ENCODE assay signal across 13 mouse cellular contexts in genomic region chr13:23695514-23695913, GRCm38 (mm10). TPM values are rescaled to one million over a fixed set of nuclear protein-coding genes. Genes with fewer than 3 reads are reported as not detected.
DNase-seq lines count a peak whose midpoint lies in the region; ATAC-seq and TF ChIP-seq lines count a peak whose summit lies in the region.
"Had no signal": no experiment of that assay in that cellular context is flagged by ENCODE, and none has a peak within 500 bp of the region (broad histone marks: within the 10 kb centered on the region; RNA-seq: fewer than 3 reads in every experiment).

TSS of gene Hist1h1t (plus strand) at chr13:23695814.

- no peak for TF ChIP-seq POLR2A in spleen, adult 2 months (IDR thresholded peaks at IDR 0.05; ENCODE audit: low read depth, low read length)

- H3K9me3 ChIP-seq in hindbrain, embryonic 12.5 days (replicated peaks), result no peaks in the 10 kb centered on the region
- H3K9me3 ChIP-seq in hindbrain, embryonic 11.5 days (ENCODE audit: control insufficient read depth, low read length), result no peaks in the 10 kb centered on the region
- H3K9me3 ChIP-seq in limb, embryonic 10.5 days (replicated peaks), result no peaks in the 10 kb centered on the region
- H3K9me3 ChIP-seq in neural tube, embryonic 13.5 days, result no peaks in the 10 kb centered on the region
- H3K9me3 ChIP-seq: G1E had no signal

- H3K4me2 ChIP-seq in hindbrain, embryonic 12.5 days (replicated peaks), result peak within 1 kb of the TSS; percentile 19; the same call in 1 of the 2 replicates
- no peak within 1 kb of the TSS for H3K4me2 ChIP-seq in hindbrain, embryonic 11.5 days (replicated peaks; ENCODE audit: low read depth, low read length)
- H3K4me2 ChIP-seq in neural tube, embryonic 13.5 days, result peak within 1 kb of the TSS; percentile 12; the same call in 1 of the 2 replicates

- H3K36me3 ChIP-seq in hindbrain, embryonic 12.5 days, result no peaks in the 10 kb centered on the region
- H3K36me3 ChIP-seq in hindbrain, embryonic 11.5 days (ENCODE audit: control insufficient read depth, insufficient read depth, low read length), result no peaks in the 10 kb centered on the region
- no peaks in the 10 kb centered on the region for H3K36me3 ChIP-seq in spleen, adult 2 months (ENCODE audit: control insufficient read depth, insufficient read depth, low read length)
- no peaks in the 10 kb centered on the region for H3K36me3 ChIP-seq in limb, embryonic 10.5 days
- H3K36me3 ChIP-seq in neural tube, embryonic 13.5 days, result no peaks in the 10 kb centered on the region

- H3K4me1 ChIP-seq in hindbrain, embryonic 12.5 days, result peaks cover 4% of the 10 kb centered on the region; the same call in 1 of the 2 replicates
- no peaks in the 10 kb centered on the region for H3K4me1 ChIP-seq in hindbrain, embryonic 11.5 days (replicated peaks; ENCODE audit: control insufficient read depth, insufficient read depth, low read length)
- peaks cover 4% of the 10 kb centered on the region for H3K4me1 ChIP-seq in spleen, adult 2 months (ENCODE audit: control insufficient read depth, insufficient read depth, insufficient read length)
- peaks cover 18% of the 10 kb centered on the region for H3K4me1 ChIP-seq in limb, embryonic 10.5 days
- peaks cover 14% of the 10 kb centered on the region for H3K4me1 ChIP-seq in neural tube, embryonic 13.5 days (replicated peaks)

- H3K4me3 ChIP-seq in hindbrain, embryonic 12.5 days, result no peak within 1 kb of the TSS
- H3K4me3 ChIP-seq in hindbrain, embryonic 11.5 days (ENCODE audit: low read depth, low read length), result no peak within 1 kb of the TSS
- no peak within 1 kb of the TSS for H3K4me3 ChIP-seq in spleen, adult 2 months (ENCODE audit: extremely low read depth, insufficient read depth, insufficient read length)
- no peak within 1 kb of the TSS; the same call in 1 of the 2 replicates for H3K4me3 ChIP-seq in limb, embryonic 10.5 days
- no peak within 1 kb of the TSS for H3K4me3 ChIP-seq in neural tube, embryonic 13.5 days

- no peak for TF ChIP-seq CTCF in spleen, adult 2 months (IDR thresholded peaks at IDR 0.05; ENCODE audit: extremely low read depth, insufficient read depth, insufficient read length, insufficient replicate concordance)

- H3K27me3 ChIP-seq in hindbrain, embryonic 12.5 days, result no peaks in the 10 kb centered on the region
- no peaks in the 10 kb centered on the region for H3K27me3 ChIP-seq in hindbrain, embryonic 11.5 days (ENCODE audit: control insufficient read depth, insufficient read depth, low read length)
- H3K27me3 ChIP-seq in spleen, adult 2 months (ENCODE audit: control insufficient read depth, insufficient read depth, low read length), result no peaks in the 10 kb centered on the region
- H3K27me3 ChIP-seq in limb, embryonic 10.5 days (ENCODE audit: low read depth, poor library complexity, severe bottlenecking), result no peaks in the 10 kb centered on the region
- H3K27me3 ChIP-seq in neural tube, embryonic 13.5 days, result no peaks in the 10 kb centered on the region

- WGBS in hindbrain, embryonic 12.5 days, result 45% methylated on average over 13 of the region's 13 CpGs
- 48% methylated on average over 13 of the region's 13 CpGs for WGBS in hindbrain, embryonic 11.5 days
- WGBS in spleen, adult 2 months, result 72% methylated on average over 13 of the region's 13 CpGs
- WGBS in limb, embryonic 10.5 days, result 39% methylated on average over 13 of the region's 13 CpGs
- WGBS in neural tube, embryonic 13.5 days, result 54% methylated on average over 9 of the region's 13 CpGs

- no peak for DNase-seq in hindbrain, embryonic 11.5 days (ENCODE audit: low spot score)
- no peak for DNase-seq in spleen, adult 2 months (ENCODE audit: low read depth in 1 of 2, low spot score in 2 of 2)
- no peak for DNase-seq in spleen, postnatal 4 days (ENCODE audit: low spot score in 2 of 2)
- DNase-seq in limb, embryonic 10.5 days (ENCODE audit: low spot score), result no peak
- DNase-seq in gastrocnemius, postnatal 10 days, result no peak
- DNase-seq: cerebellum, postnatal 36 days; right cerebral cortex, postnatal 25 days had no signal

- H3K9ac ChIP-seq in hindbrain, embryonic 12.5 days, result no peak within 1 kb of the TSS
- H3K9ac ChIP-seq in hindbrain, embryonic 11.5 days (ENCODE audit: low read depth, low read length), result no peak within 1 kb of the TSS
- no peak within 1 kb of the TSS for H3K9ac ChIP-seq in neural tube, embryonic 13.5 days

- no peak for ATAC-seq in hindbrain, embryonic 12.5 days (ENCODE audit: low FRiP score)
- ATAC-seq in hindbrain, embryonic 11.5 days (ENCODE audit: low FRiP score), result no peak
- ATAC-seq in neural tube, embryonic 13.5 days (ENCODE audit: low read depth), result no peak

- no peak within 1 kb of the TSS for H3K27ac ChIP-seq in hindbrain, embryonic 12.5 days
- no peak within 1 kb of the TSS for H3K27ac ChIP-seq in hindbrain, embryonic 11.5 days (ENCODE audit: low read depth, low read length)
- H3K27ac ChIP-seq in spleen, adult 2 months (ENCODE audit: insufficient read depth, low read length), result 0 out of 2 replicates have a peak within 1 kb of the TSS, but pooled peaks have one; percentile 2
- H3K27ac ChIP-seq in limb, embryonic 10.5 days, result peak within 1 kb of the TSS; percentile 75
- no peak within 1 kb of the TSS for H3K27ac ChIP-seq in neural tube, embryonic 13.5 days (replicated peaks)

RNA-seq across cellular contexts. Expression of gene Hist1h1t, which starts in this region (rescaled TPM):
- not detected in 2 replicates for polyA plus RNA-seq in hindbrain, embryonic 12.5 days (2016; fragmentation: Nextera tagmentation; extraction: Ambion mirVana)
- 0.17 TPM in 1 of 2 replicates, not detected in the other for polyA plus RNA-seq in hindbrain, embryonic 11.5 days (2014; fragmentation: Nextera tagmentation; extraction: Ambion mirVana)
- not detected in 2 replicates for polyA plus RNA-seq in spleen, adult 2 months (2012; rRNA removed)
- polyA plus RNA-seq in limb, embryonic 10.5 days (2016; fragmentation: Nextera tagmentation; extraction: Ambion mirVana), result 0.26 TPM in 1 of 2 replicates, not detected in the other
- polyA plus RNA-seq in neural tube, embryonic 13.5 days (2015; fragmentation: Nextera tagmentation; extraction: Ambion mirVana), result not detected in 2 replicates
- under 1 TPM; 0.59 to 0.63 TPM for total RNA-seq in gastrocnemius, postnatal 10 days (2021)
- total RNA-seq: layer of hippocampus, postnatal 14 days had no signal
- polyA plus RNA-seq: G1E; kidney, adult 2 months; thymus, postnatal 0 days had no signal

Comparison
In these comparisons a context has a peak if more than half of its experiments do, and no peak if none do; other contexts are left out.
1. H3K27ac ChIP-seq: peak in spleen, adult 2 months (single experiment) and limb, embryonic 10.5 days (single experiment); none in hindbrain, embryonic 12.5 days (single experiment), hindbrain, embryonic 11.5 days (single experiment) and neural tube, embryonic 13.5 days (single experiment).